Mouse (Mus musculus) kidney, adult 8-10 months (tissue): ENCODE measurements around the gene Tysnd1.

Source experiments
- DNase-seq, 2 experiments: peaks; one replicate each; pipeline ENCODE4 v3.0.0; 2022

Gene Tysnd1

GRCm38 (mm10) chr10:61694870-61695670 lies at the start of gene Tysnd1:
TSS of gene Tysnd1 (plus strand) at chr10:61695514.
- peak; percentile 96 to 97 for DNase-seq

GRCm38 (mm10) chr10:61646557-61646956 lies 48.8 kb upstream of the Tysnd1 start:
- no peak for DNase-seq

GRCm38 (mm10) chr10:61647790-61648736 lies 47.3 kb upstream of the Tysnd1 start, which contains the start of gene Ppa1:
TSS of gene Ppa1 (plus strand) at chr10:61648552.
- peak; percentile 80 for DNase-seq

- peak in 1 of 2 experiments; percentile 13 for DNase-seq
Observed at GRCm38 (mm10) chr10:61648737-61649645, 46.3 kb upstream of the Tysnd1 start.

GRCm38 (mm10) chr10:61654105-61654504 lies 41.2 kb upstream of the Tysnd1 start:
- no peak for DNase-seq

- DNase-seq: no peak
Observed at GRCm38 (mm10) chr10:61654691-61655090, 40.6 kb upstream of the Tysnd1 start.

GRCm38 (mm10) chr10:61655188-61655587 lies 40.1 kb upstream of the Tysnd1 start:
- no peak for DNase-seq

- peak; percentile 32 to 64 for DNase-seq
Observed at GRCm38 (mm10) chr10:61656928-61657882, 38.1 kb upstream of the Tysnd1 start.

- DNase-seq: peak in 1 of 2 experiments; percentile 20
Observed at GRCm38 (mm10) chr10:61657985-61658384, 37.3 kb upstream of the Tysnd1 start.

GRCm38 (mm10) chr10:61661887-61662286 lies 33.4 kb upstream of the Tysnd1 start:
- DNase-seq: no peak

GRCm38 (mm10) chr10:61662391-61662988 lies 32.8 kb upstream of the Tysnd1 start:
- DNase-seq: no peak

GRCm38 (mm10) chr10:61665111-61665510 lies 30.2 kb upstream of the Tysnd1 start:
- no peak for DNase-seq

- no peak for DNase-seq
Observed at GRCm38 (mm10) chr10:61665651-61666050, 29.7 kb upstream of the Tysnd1 start.

GRCm38 (mm10) chr10:61669289-61669688 lies 26.0 kb upstream of the Tysnd1 start:
- DNase-seq: no peak

GRCm38 (mm10) chr10:61669896-61670295 lies 25.4 kb upstream of the Tysnd1 start:
- DNase-seq: no peak

- DNase-seq: no peak
Observed at GRCm38 (mm10) chr10:61670758-61671157, 24.6 kb upstream of the Tysnd1 start.

GRCm38 (mm10) chr10:61675935-61676334 lies 19.4 kb upstream of the Tysnd1 start:
- DNase-seq: no peak

- peak in 1 of 2 experiments; percentile 21 for DNase-seq
Observed at GRCm38 (mm10) chr10:61679545-61679944, 15.8 kb upstream of the Tysnd1 start.

GRCm38 (mm10) chr10:61680015-61680913 lies 15.1 kb upstream of the Tysnd1 start, which contains the start of gene Sar1a:
TSS of gene Sar1a (plus strand) at chr10:61680299.
- peak; percentile 98 for DNase-seq

- DNase-seq: no peak
Observed at GRCm38 (mm10) chr10:61689405-61689804, 5.9 kb upstream of the Tysnd1 start.
